Mouse (Mus musculus): ENCODE results near the gene Fndc1. TPM values are rescaled to one million over a fixed set of nuclear protein-coding genes. Genes with fewer than 3 reads are reported as not detected.

Gene Fndc1
- total and polyA plus RNA-seq, 2 experiments from 2014 or later = 6.0 to 7.6 TPM

DNA sequence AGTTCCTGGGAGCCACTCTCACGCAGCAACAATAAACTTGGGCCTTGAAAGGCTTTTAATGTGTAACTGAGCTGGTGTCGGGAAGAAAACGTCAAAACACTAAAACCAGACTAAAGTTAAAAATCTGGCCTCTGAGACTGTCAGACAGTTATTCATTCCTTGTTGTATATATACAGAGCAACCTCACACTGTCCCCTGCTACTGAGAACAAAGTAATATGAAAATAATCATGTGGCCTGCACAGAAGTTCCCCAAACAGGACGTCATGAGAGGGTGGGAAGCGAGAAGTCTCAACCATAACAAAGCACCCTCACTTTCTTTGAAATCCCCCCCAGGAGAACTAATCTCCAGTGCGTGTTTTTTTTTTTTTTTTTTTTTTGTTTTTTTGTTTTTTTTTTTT is 109.2 kb downstream of the Fndc1 start:
- WGBS = 74% methylated on average over 6 of the region's 6 CpGs
- Histone ChIP-seq H3K27me3 (ENCODE audit: insufficient read depth, low read length) (no peaks in the 10 kb centered on the region), H3K4me1 (ENCODE audit: insufficient read depth, low read length) (no peaks in the 10 kb centered on the region), H3K9me3 (ENCODE audit: low read length) (no peaks in the 10 kb centered on the region), H3K27ac (ENCODE audit: low read depth, low read length) (no peak overlapping the region), H3K36me3 (ENCODE audit: insufficient read depth, low read length) (no peaks in the 10 kb centered on the region), H3K4me3 (ENCODE audit: low read depth, low read length) (no peak overlapping the region), H3K9ac (replicated peaks; ENCODE audit: low read length, poor library complexity, severe bottlenecking) (no peak overlapping the region), H3K4me2 (ENCODE audit: low read depth, low read length, poor library complexity, severe bottlenecking) (no peak overlapping the region)
- DNase-seq (ENCODE audit: low spot score) (no peak), ATAC-seq (ENCODE audit: low FRiP score) (no peak)
- no peak for TF ChIP-seq CTCF (IDR thresholded peaks at IDR 0.05)

DNA sequence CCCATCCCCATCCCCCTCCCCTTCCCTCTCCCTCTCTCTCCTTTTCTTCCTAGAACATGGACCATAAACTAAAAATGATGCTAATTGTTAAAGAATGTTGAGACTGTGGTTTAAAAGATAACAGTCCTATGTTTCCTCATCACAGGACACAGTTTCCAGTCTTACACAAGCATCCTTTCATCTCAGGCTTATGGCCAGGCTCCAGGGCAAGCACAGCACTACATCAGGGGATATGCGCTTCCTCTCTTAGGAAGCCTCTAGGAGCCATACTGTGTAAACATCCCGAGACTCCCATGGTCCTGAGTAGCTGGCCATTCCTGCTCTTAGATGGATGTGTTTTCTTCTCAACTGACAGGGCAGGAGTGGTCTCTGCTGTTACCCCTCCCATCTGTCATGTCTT is 114.1 kb downstream of the Fndc1 start:
- Histone ChIP-seq H3K4me2 (ENCODE audit: low read depth, low read length, poor library complexity, severe bottlenecking) (no peak overlapping the region), H3K4me3 (ENCODE audit: low read depth, low read length) (no peak overlapping the region), H3K4me1 (ENCODE audit: insufficient read depth, low read length) (no peaks in the 10 kb centered on the region), H3K27me3 (ENCODE audit: insufficient read depth, low read length) (no peaks in the 10 kb centered on the region), H3K9me3 (ENCODE audit: low read length) (no peaks in the 10 kb centered on the region), H3K9ac (replicated peaks; ENCODE audit: low read length, poor library complexity, severe bottlenecking) (no peak overlapping the region), H3K36me3 (ENCODE audit: insufficient read depth, low read length) (no peaks in the 10 kb centered on the region), H3K27ac (ENCODE audit: low read depth, low read length) (no peak overlapping the region)
- DNase-seq (ENCODE audit: low spot score) (no peak), ATAC-seq (ENCODE audit: low FRiP score) (no peak)
- WGBS = 71% methylated on average over 2 of the region's 2 CpGs
- no peak for TF ChIP-seq CTCF (IDR thresholded peaks at IDR 0.05)

DNA sequence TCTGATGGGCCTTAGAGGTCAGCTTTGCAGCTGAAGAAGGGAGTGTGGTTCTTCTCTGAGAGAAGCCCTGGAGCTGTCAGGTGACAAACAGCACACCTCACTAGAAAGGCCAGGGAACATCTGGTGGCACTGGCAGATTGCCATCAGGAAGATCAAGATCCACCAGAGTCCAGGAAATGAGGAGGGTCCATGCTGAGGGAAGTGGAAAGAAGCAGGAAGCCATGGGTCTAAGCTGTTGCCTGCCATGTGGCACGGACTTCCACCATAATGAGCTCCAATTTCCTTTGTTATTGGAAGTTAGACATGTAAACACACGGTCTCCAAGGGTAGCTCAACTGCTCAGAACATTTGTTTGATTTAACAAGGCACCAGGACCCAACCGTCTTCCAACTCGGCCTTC is 120.0 kb downstream of the Fndc1 start:
- Histone ChIP-seq H3K27ac (ENCODE audit: low read depth, low read length) (no peak overlapping the region), H3K9ac (replicated peaks; ENCODE audit: low read length, poor library complexity, severe bottlenecking) (no peak overlapping the region), H3K9me3 (ENCODE audit: low read length) (no peaks in the 10 kb centered on the region), H3K4me3 (ENCODE audit: low read depth, low read length) (no peak overlapping the region), H3K27me3 (ENCODE audit: insufficient read depth, low read length) (no peaks in the 10 kb centered on the region), H3K4me1 (ENCODE audit: insufficient read depth, low read length) (no peaks in the 10 kb centered on the region), H3K4me2 (ENCODE audit: low read depth, low read length, poor library complexity, severe bottlenecking) (no peak overlapping the region), H3K36me3 (ENCODE audit: insufficient read depth, low read length) (no peaks in the 10 kb centered on the region)
- ATAC-seq (ENCODE audit: low FRiP score) (no peak), DNase-seq (ENCODE audit: low spot score) (no peak)
- 75% methylated on average over 4 of the region's 4 CpGs for WGBS
- no peak for TF ChIP-seq CTCF (IDR thresholded peaks at IDR 0.05)

DNA sequence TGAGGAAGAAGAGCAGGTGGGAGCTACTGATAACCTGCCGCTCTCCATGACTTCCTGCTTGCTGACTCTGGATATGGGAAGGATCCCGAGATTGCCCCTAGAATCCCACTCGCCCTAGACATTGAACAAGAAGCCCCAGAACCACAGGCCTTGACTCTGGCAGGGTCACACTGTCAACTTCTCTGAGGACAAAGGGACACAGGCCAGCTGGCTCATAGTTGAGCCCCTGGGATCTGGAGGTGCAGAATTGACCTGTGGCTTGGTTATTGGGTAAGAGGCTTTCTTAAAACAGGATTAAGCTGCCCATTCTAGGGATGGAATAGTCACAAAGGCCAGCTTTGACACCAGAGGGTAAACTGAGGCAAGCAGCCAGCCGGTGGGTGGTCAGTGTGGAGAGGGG is 136.8 kb downstream of the Fndc1 start:
- Histone ChIP-seq H3K9ac (replicated peaks; ENCODE audit: low read length, poor library complexity, severe bottlenecking) (no peak overlapping the region), H3K27me3 (ENCODE audit: insufficient read depth, low read length) (no peaks in the 10 kb centered on the region), H3K4me3 (ENCODE audit: low read depth, low read length) (no peak overlapping the region), H3K36me3 (ENCODE audit: insufficient read depth, low read length) (no peaks in the 10 kb centered on the region), H3K4me2 (ENCODE audit: low read depth, low read length, poor library complexity, severe bottlenecking) (no peak overlapping the region), H3K4me1 (ENCODE audit: insufficient read depth, low read length) (no peaks in the 10 kb centered on the region), H3K27ac (ENCODE audit: low read depth, low read length) (no peak overlapping the region), H3K9me3 (ENCODE audit: low read length) (no peaks in the 10 kb centered on the region)
- no peak for TF ChIP-seq CTCF (IDR thresholded peaks at IDR 0.05)
- WGBS = 96% methylated on average over 4 of the region's 4 CpGs
- ATAC-seq (ENCODE audit: low FRiP score) (no peak), DNase-seq (ENCODE audit: low spot score) (no peak)

Small RNAs within 50 kb of the gene (microRNA-seq; reads per million reads assigned to microRNA genes)
- gene Gm25872 (ENCODE audit: borderline number of aligned reads) = not detected

Other genes with a start within 250 kb of the Fndc1 start
- 0.55 and 1.2 TPM in 2 replicates for gene Tagap, start 98.7 kb upstream of the Fndc1 start, total RNA-seq (2014; rRNA removed)
- 0.32 and 0.39 TPM in 2 replicates for gene Tagap, start 98.7 kb upstream of the Fndc1 start, polyA plus RNA-seq (2015; fragmentation: Nextera tagmentation; extraction: Ambion mirVana)
- 21.0 and 37.5 TPM in 2 replicates for gene Rsph3a, start 118.3 kb upstream of the Fndc1 start, total RNA-seq (2014; rRNA removed)
- 64.2 and 67.3 TPM in 2 replicates for gene Rsph3a, start 118.3 kb upstream of the Fndc1 start, polyA plus RNA-seq (2015; fragmentation: Nextera tagmentation; extraction: Ambion mirVana)